Mouse (Mus musculus) hindbrain, embryonic 12.5 days (tissue): Measurements from ENCODE around the gene Igf2r. TPM values are rescaled to one million over a fixed set of nuclear protein-coding genes. Genes with fewer than 3 reads are reported as not detected.

Source experiments
- polyA plus RNA-seq: library from polyadenylated mRNA; unstranded; fragments of >200 nt; fragmentation: Nextera tagmentation; extraction: Ambion mirVana; gene quantifications from 2 replicates; pipeline ENCODE4 v1.2.1, GENCODE M21; 2016

Gene Igf2r
- polyA plus RNA-seq, 1 experiment from 2014 or later, result 27.5 TPM

Other genes with a start within 250 kb of the Igf2r start
- gene Slc22a2, start 185.5 kb downstream of the Igf2r start, polyA plus RNA-seq, result 0.13 TPM in 1 of 2 replicates, not detected in the other
- gene Slc22a1, start 93.8 kb downstream of the Igf2r start, polyA plus RNA-seq, result not detected in 2 replicates
- 0.27 and 0.41 TPM in 2 replicates for gene Mas1, start 98.5 kb upstream of the Igf2r start, polyA plus RNA-seq
- 0.12 TPM in 1 of 2 replicates, not detected in the other for gene Mrgprh, start 106.4 kb upstream of the Igf2r start, polyA plus RNA-seq
- 1.5 TPM in 2 replicates for gene Pnldc1, start 140.6 kb upstream of the Igf2r start, polyA plus RNA-seq
- gene Tcp1, start 146.0 kb upstream of the Igf2r start, polyA plus RNA-seq, result 432 and 477 TPM in 2 replicates
- 136 and 148 TPM in 2 replicates for gene Mrpl18, start 146.7 kb upstream of the Igf2r start, polyA plus RNA-seq
- gene Acat3, start 170.9 kb upstream of the Igf2r start, polyA plus RNA-seq, result 1.1 and 1.3 TPM in 2 replicates
- gene Acat2, start 191.1 kb upstream of the Igf2r start, polyA plus RNA-seq, result 352 and 367 TPM in 2 replicates
- 111 and 122 TPM in 2 replicates for gene Wtap, start 224.5 kb upstream of the Igf2r start, polyA plus RNA-seq
- gene Sod2, start 237.2 kb upstream of the Igf2r start, polyA plus RNA-seq, result 102 and 108 TPM in 2 replicates